Mouse (Mus musculus) lung, adult 2 months (tissue): ENCODE measurements around the gene AL731706.1.

Source experiments
- CTCF ChIP-seq: fragments of 200-500 bp; IDR thresholded peaks from 2 replicates; pipeline ENCODE4 v1.5.1; 2011; ENCODE audit warnings: mild to moderate bottlenecking, low read length, control low read depth; ENCODE audit not compliant: insufficient read depth
- POLR2A ChIP-seq: fragments of 200-500 bp; IDR thresholded peaks from 2 replicates; pipeline ENCODE4 v1.6.1; 2011; ENCODE audit warnings: low read depth, mild to moderate bottlenecking, control low read depth, low read length, borderline replicate concordance; ENCODE audit errors: extremely low read depth

DNA sequence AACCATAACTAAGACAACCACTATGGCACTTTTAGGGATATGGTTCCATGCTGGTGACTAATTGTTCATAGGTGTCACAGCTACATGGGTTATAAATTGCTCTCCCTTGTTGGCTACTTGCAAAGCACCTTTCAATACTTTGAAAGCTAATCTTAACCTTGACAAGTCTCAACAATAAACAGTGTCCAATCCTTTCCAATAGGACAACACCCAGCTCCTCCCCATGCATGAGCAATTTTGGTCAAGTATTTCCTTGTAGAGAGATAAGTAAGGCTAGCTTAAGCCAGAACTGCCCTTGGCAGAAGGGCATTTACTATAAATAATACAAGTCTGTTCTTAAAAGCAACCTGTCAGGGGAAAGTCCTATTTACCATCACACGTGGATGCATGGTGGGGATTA is 53.2 kb downstream of the AL731706.1 start:
- TF ChIP-seq CTCF, result no peak
- no peak for TF ChIP-seq POLR2A
